Mouse (Mus musculus) T-helper 17 cell (primary cell): ENCODE data around the gene Cdk6.

Source experiments
- in situ Hi-C, 2 experiments: fragments of 300-600 bp; cut with MboI, MseI; formaldehyde crosslinking; loops; 1 replicate in 1 of 2; 2 replicates in 1 of 2; pipeline ENCODE4 v1.15.1; 2025; ENCODE audit warnings: high pct_unique_total_duplicates in 2 of 2

Gene Cdk6

DNA sequence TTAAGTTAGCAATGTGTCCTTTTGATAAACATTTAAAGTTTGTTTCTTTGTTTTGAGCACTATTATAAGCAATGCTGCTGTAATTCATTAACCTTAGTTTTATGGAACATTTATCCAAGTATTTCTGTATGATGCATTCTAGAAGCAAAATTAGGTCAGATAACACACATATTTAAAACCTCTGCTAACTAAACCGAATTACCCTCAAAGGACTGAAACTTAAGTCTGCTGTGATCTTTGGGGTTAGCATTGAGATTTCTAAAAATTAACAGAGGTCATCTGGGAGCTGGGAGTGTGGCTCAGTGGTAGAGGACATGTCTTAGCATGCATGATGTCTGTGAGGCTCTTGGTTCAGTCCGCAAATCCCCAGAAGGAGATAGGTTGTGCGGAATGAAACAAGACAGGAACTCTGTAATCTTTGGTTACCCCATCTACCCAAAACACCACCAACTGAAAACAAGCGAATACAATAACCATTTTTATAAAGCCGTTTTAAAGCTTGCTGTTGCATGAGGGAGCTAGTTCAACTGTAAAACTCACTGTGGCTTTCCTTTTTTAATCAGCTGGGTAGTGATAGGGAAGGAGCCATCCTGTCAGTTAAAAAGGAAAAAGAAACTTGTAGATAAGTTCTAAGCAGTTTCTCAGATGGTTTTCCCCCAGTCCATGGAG, 141.9 kb downstream of the Cdk6 start:
- in situ Hi-C loops: no loop called here

DNA sequence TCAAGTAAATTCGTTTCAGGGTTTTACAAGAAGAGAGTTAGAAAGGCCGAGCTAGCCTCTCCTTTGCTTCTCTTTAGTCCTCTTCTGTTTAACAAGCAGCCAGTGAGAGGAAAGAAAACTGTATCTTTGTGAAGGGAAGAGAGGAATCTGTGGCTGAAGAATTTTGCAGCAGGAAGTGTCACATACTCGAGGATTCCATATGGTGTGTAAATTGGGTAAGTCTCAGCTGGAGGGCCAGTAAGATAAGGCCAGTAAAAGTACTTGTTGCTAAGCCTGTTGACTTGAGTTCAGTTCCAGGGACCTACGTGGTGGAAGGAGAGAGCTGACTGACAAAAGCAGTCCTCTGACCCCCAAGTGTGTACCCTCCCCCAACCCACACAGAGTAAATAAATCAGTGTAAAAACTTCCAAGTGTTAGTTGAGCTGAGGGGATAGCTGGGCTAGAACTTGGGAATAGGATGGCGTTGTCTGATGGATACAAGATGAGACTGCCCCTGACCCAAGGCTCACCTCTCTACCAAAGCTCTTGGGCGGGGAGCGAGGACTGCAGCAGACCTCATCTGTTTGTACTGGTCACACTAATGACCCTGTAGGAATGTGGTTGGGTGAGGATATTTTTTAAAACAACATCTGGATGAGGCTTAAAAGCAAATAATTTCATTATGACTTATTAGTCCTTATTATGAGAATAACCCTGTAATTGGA, 145.4 kb downstream of the Cdk6 start:
- in situ Hi-C loops: no loop called here

DNA sequence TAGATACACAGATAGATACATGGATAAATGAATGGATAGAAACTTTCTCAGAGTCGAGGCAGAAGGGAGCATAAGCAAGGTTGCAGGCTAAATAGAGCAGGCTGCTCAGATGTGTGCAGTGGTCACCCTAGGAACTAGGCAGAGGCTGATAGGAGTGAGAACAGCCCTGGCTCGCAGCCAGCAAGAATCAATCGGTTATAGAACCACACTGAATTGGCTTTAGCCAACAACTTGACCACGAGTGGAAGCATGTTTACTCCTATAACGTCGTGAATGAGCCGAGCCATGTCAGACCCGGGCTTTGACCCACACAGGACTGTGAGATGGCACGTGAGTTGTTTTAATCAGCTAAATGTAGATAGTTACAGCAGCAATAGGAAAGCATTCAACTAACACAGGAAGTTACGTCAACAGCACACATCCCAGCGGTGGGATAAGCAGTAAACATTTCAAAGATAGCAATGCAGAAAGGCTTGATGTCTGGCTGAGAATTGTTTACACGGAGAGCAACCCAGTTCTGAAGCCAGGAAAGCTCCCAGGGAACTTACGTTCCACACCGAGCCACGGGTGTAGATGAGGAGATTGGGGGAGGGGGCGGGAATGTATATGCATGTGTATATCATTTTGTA, 147.0 kb downstream of the Cdk6 start:
- in situ Hi-C loops: no loop called here

DNA sequence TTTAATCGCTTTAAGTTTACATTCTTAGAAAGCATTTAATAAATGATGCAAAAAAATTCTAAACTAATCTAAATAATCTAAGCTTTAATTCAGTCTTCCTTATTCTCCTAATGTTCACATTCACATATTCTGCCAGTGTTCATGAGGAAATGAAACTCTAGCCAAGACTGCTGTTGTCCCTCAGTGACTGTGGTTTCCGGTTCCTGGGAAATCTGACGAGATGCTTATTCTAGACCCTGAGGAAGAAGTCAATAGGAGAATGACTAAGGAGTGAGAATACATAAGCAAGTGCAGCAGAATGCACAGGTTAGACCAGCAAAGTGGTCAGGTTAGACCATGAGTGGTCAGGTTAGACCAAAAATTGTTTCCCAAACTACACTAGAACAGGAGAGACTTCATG, 149.1 kb downstream of the Cdk6 start:
- in situ Hi-C loops: no loop called here

DNA sequence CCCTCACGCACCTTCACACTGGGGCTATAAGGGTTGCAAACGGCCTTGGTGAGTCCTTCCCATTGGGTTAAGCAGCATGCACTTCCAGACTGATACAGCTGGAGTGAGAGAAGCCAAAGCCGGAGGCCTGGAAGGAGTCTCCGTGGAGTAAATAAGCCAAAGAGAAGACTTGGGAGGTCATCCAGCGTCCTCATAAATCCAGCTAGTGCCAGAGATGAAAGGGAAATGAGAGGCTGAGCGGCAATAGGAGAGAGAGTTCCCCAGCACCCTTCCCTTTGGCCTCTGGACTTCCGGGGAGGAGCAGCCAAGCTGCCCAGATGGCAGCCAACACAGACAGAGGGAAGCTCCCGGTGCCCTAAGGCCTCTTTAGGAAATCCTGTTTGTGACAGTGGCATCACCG, 149.8 kb downstream of the Cdk6 start:
- in situ Hi-C loops: no loop called here

DNA sequence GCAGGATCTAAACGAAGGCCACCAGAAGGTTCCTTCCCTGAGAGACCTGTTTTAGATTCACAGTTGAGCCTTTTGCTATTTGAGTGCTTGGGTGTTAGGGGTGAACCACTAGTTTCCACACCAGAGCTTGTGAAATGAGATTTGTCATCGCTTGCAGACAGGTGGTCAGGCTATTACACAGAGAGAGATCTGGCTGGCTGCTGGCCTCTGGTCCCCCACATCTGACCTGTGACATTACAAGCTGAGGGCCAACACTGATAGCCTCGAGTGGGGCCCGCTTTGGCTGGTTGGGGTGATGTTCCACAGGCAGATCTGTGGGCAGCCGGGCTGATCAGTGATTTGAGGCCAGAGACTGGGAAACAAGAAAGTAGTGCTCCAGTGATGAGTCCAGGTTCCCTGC, 150.6 kb downstream of the Cdk6 start:
- in situ Hi-C loops: no loop called here

DNA sequence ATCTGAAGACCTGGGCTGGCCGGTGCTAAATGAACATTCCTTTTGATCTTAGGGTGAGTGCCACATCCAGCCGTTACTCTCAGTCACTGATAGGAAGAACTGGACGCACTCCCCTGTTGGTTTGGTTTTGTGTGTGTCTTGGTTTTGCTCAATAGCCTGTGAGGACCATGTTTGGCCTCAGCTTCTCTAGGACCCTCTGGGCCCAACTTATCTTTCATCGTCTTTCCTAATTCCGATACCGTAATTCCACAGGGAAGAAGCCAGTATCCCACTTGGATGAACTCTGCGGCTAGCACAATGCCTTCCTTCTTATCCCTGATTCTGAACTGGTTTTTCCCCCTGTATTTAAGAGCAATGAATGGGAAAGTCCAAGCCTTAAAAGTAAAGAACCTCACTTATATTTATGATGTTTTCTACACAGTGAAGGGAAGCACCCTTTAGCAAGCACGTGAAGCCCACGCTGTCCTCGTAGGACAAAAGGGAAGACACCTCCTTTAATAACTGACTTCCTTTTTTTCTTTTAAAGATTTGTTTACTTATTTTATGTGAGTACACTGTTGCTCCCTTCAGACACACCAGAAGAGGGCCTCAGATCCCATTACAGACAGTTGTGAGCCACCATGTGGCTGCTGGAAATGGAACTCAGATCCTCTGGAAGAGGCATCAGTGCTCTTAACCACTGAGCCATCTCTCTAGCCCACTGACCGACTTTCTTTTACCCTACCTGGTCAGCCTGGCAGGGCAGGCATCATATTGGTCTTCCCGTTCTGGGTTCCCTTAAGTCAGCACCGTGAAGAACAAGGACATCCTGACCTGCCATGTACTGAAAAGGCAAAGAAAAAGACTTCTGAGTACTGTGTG, 151.7 kb downstream of the Cdk6 start:
- in situ Hi-C loops: no loop called here

DNA sequence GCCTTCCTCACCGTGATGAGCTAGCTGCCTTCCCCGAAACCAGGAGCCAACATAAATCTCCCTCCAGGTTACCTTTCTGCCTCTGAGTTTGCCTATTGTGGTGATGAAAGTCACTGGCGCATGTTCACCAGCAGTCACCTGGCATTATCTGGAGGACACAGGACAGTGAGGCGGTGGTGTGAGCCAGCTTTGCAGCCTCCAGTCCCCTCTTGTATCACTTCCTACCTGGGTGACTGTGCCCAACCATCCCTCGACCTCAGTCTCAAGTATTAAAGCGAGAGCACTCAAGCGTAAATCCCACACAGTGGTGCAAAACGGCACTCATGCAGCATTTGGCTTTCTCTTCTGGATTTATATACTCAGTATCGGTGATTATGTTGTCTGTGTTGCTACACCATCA, 152.7 kb downstream of the Cdk6 start:
- in situ Hi-C loops: no loop called here

DNA sequence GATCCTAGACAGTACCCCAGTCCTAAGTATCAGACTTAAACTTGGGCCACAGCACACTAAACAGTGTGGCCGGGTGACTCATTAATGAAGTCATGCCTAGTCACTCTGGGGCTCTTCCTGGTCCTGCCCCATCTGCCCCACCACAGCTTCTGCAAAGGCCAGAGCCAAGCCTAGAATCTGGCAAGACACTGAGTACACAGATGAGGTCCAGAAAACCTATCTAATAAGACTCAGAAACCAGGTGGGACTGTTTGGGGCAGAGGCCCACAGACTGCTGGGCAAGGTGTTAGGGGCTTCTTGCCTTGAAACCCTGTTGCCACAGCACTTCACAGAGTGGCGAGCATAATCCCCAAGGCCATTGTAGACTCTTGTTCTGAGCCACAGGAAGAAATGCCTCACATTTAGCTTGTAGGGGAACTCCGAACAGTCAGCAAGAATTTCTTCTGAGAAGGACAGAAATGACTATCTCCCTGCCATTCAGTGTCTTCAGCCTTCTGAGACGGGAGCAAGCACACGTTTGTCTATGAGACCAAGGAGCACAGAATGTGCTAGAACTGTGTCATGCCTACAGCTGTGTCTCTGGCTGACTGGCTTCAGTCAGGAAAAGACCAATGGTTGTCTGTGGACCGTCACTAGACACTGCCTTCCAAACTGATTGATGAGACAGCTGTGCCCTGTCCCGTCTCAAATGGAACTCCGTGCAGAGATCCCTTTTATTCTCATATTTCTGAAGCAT, 153.3 kb downstream of the Cdk6 start:
- in situ Hi-C loops: loop anchor here in 1 of 2 experiments (5.0 kb wide), 1 partner anchor 48 kb away; the partner anchor contains the start of gene Fam133b

DNA sequence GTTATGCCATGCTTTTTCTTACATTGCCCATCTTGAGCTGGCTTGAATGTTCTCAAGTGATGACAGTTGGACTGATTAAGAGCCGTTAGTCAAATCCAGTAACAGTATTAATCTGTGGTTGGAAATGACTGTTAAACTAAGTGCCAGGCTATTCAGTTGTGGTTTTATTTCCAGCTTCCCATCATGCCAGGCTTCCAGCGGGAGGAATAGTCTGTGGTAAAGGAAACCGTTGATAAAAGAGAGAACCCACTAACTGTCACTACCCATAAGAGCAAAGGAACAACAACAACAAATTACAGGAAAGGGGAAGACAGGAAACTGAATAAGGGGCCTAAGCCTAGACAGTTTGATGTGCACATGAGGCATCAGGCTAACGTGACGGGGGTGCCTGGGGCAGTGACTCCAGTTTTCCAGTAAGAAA, 156.2 kb downstream of the Cdk6 start:
- in situ Hi-C loops: loop anchor here in 1 of 2 experiments (5.0 kb wide), 1 partner anchor 45 kb away; the partner anchor contains the start of gene Fam133b

DNA sequence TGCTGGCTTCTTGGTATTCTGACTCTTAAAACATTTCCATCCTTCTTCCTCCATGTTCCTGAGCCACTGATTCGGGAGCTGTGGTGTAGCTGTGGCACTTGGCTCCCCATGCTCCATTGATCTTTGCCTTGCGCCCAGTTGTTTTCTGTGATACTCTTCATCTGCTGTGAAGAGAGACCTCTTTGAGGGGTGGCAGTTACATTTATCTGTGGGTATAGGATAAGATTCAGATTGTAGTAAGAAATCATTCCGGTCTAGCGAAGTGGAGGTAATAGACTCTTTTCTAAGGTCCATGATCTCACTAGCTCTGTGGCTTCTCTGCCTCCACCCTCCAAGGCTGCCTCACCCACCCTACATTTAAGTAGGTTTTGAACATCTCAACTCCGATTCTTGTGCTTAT, 159.0 kb downstream of the Cdk6 start:
- in situ Hi-C loops: no loop called here

DNA sequence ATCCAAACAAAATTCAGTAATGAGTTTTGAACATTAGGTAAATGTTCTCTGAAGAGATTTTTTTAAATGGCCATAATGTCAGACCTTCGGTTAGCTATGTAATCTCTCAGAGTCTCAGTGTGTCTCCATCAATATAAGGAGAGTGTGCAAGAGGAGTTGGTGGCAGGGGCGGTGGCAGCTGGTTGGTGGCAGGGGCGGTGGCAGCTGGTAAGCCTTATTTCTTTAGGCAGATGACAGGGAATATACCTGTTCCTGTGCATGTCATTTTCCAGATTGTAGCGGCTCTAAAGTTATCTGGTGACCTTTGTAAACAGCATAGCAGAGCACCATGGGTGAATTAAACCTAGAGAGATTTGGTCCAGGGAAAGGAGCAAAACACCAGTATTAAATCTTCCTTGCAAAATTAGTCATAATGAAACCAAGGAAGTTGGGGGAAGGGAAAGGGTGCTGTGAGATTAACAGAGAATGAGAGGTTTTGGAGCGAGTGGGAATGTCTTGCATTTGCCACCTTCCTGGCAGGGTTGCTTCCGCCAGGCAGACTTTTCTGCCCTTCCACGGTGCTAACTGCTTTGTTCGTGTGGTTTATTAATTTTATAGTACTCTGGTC, 159.8 kb downstream of the Cdk6 start:
- in situ Hi-C loops: no loop called here

DNA sequence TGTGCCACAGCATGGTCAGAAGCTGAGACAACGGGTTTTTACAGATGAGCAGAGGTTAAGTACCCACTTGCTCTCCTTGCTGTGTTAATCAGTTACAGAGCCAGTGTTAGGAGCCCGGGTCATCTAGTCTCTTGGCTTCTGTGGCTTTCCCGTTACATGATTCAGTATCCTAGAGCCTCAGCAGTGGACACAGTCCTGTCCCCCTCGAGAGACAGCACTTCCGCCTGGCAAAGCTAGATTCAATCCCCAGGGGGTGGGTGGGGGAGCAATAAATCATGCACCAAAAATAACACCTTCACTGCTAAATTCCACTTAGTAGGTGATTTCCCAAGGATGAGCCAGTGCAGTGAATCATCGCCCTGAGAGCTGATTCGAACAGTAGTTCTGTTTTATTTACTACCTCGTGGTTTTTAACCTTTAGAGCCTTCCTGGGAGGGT, 160.3 kb downstream of the Cdk6 start:
- in situ Hi-C loops: no loop called here

DNA sequence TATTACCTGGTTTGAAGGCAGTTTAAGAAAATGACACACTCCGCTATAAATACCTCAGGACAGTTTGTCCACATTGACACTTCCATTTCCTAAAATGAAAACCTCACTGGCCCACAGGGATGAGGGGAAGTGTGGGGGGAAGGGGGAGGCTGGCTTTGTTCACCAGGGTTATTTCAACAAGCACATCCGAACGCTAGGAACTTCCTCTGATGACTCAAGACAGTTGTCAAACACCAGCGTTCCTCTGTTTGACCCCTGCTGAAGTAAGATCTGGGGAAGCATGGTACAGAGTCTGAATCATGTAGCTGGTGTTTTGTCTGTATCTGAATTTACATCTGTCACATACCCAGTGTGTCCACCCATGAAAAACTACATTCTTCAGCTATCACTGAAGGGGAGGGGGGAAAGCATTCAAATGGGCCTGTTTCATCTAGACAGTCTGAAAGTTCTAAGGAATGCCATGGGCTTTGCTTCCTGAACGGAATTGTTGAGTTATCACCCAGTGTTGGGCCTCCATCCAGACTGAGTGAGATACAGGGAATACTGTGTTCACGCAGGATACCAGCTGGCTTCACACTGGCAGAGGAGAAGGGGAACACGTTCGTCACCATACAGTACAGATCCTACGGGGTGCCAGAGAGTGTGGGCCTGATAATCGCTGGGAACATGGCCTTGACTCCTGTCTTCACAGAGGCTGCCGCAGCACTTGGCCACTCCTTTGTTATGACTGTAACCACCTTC, 161.5 kb downstream of the Cdk6 start:
- in situ Hi-C loops: no loop called here

DNA sequence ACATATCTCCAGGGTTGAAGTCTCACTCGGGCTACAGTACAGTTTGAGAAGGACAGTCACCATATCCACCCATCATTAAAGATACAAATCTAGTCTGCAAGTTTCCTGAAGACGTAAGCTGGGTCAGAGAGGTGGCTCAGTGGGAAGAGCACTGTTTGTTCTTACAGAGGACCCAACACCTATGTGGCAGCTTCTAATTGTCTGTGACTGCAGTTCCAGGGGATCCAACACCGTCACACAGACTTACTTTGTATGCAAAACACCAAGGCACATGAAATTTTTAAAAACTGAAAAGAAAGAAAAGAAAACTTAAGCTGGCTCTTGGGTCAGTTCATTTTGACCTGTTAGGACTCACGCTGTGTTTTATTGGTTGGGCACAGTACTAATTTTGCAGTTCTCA, 162.1 kb downstream of the Cdk6 start:
- in situ Hi-C loops: no loop called here

DNA sequence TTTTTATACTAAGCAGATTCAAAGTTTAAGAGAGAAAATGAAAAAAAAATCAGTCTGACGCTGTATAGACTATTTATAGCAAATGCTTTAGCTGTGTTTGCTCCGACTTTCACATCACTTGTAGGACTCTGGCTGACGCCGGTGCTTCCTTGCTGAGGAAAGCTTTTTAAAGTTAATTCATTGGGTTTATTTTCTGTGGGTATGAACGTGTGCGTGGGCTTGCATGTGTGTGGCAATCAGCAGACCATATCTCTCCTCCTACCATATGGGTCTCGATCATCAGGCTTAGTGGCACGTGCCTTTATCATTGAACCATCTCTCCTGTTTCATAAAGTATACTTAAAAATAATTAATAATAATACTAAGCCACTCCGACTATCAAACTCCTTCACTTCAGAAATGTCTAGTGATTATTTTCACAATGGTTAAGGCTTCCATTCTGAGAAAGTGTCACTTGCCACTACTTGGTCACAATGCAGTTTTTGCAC, 162.6 kb downstream of the Cdk6 start:
- in situ Hi-C loops: no loop called here

DNA sequence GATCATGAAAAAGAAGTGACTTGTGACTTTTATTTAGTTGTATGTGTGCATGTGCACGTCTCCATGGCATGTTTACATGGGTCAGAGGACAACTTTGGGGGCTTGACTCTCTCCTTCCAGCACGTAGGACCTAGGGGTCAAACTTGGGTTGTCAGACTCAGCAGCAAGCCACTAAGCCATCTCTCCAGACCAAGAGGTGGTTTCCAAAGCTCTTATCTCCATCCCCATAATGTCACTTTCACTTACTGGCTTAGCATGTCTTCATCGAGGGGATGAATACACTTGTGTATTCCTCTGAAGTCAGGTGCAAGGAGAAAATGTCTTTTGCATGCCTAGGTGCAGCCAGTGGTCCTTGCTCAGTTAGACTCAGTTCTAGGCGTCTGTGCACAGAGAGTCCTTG, 163.2 kb downstream of the Cdk6 start:
- in situ Hi-C loops: no loop called here

DNA sequence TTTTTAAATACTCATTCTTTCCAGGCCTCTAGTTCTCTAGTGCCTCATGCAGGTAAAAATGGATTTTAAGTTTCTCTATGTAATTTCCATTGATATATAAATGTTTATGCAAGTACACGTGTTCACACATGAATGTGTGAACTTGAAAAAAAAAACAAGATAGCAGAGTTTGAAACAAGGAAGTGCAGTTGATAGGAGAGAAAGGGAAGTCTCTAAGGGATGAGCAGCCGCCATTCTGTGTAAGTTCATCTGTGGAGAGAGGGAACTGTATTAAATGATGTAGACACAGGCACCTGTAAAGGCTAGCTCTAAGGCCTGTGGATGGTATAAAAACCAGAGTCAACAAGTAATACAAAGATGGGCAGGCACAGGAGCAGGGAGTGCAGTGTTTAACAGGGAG, 164.3 kb downstream of the Cdk6 start:
- in situ Hi-C loops: no loop called here

DNA sequence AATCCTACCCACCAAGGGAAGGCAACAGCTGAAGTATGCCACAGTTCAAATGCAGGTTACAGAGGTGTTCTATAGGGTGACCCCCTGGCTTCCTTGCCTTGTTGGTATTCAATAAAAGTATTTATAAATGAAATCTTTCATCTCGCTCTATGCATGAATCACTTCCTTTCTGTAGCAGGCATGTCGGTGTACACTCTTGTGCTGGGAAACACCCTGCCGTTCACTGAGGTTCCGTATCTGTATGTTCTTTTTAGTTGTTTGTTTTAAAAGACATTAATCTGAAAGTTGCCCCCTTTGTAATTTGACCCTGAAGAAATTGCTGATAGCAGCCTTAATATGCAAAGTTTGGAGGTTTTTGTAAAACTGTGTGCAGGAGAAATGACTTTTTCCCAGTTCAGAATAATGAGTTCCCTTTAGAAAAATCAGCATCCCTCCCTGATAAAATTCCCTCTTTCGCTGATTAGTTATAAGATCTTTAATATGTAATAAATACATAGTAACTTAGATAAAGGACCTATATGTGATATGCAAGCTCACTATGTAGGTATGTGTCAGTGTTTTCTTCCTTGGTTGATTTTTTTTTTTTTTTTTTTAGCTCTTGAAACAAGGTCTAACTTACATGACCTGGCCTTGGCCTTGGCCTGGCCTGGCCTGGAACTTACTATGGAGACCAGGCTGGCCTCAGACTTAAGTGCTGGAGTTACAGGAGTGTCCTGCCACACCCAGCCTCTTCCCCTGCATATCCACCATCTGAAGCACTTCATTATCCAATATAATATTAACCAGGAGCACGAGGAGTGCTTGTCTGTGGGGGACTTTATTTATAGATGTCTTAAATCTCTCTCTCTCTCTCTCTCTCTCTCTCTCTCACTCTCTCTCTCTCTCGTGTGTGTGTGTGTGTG, 167.4 kb downstream of the Cdk6 start:
- in situ Hi-C loops: no loop called here
